Mouse (Mus musculus) kidney, adult 9 months (tissue): Measurements from ENCODE around the gene Dock4.

Experiments used
- DNase-seq: peaks from one replicate; pipeline ENCODE4 v3.0.0; 2022

Gene Dock4

DNA sequence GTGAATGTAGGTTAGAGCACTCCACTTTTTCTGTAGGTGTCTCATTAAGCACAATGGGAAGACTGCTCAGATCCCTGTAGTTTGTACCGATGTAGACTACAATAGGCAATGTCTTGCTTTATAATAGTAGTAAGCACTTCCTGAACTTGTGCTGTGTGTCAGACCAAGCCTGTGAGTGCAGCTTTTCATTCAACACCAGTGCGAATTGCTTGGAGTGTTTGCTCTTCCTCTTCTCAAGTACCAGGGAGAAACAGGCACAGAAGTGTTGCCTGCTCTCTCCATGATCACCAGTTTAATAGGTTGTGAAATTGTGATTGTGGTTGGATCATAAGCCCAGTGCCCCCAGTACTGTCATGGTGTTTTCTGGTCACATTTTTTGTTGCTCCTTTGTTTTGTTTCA lies 18.1 kb downstream of the Dock4 start:
- DNase-seq, result no peak

DNA sequence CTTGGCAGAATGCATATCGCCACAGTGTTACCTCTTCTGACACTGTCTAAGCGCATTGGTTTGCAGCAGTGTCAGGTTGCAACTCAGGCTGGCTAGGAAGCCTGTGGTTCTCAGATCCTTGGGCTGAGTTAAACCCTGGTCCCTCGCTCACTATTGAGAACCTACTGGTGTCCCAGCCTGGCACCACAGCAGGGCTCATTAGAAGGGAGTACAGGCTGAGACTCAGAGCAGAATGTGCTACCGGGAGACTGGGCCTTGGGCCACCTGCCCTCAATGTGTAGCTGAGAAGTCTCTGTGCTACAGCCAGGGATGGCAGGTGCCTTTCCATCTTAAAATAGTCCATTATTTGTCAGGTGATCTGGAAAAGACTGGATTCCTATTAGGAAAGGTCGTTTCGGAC lies 18.5 kb downstream of the Dock4 start:
- no peak for DNase-seq

DNA sequence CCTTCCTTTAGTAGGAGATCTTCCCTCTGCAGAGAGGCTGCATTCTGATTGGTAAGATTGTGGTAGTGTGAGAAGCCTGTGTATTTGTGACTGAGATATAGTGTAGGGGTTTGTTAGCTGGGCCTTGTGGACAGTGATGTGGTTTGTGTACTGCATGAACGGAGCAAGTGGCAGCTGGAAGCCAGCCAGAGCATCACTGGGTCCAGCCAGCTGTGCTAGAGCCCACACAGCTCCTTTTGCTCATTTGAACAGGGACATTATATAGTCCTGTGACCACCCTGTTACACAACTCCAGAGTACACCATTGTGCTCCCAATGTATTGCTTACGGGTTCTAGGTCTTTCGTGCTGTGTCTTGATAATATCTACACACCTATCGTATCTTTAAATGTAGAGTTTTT lies 22.5 kb downstream of the Dock4 start:
- DNase-seq, result no peak

DNA sequence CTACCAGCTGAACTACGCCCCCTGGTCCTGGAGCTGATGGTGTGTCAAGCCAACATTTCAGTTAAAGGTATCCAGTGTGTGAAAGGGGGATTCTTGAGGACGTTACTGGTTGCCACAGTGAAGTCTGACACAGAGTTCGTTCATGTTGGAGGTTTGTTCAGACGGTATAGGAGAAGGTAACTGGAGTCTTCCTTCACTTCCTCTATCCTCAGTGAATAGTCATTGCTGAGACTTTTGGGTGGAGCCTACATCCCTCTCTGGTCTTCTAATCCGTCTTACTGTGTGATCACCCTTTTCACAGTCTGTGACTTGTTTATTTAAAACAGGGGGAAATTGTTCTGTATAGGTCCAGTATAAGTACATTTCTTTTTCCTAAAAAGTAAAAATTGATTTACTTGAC lies 23.3 kb downstream of the Dock4 start:
- no peak for DNase-seq

DNA sequence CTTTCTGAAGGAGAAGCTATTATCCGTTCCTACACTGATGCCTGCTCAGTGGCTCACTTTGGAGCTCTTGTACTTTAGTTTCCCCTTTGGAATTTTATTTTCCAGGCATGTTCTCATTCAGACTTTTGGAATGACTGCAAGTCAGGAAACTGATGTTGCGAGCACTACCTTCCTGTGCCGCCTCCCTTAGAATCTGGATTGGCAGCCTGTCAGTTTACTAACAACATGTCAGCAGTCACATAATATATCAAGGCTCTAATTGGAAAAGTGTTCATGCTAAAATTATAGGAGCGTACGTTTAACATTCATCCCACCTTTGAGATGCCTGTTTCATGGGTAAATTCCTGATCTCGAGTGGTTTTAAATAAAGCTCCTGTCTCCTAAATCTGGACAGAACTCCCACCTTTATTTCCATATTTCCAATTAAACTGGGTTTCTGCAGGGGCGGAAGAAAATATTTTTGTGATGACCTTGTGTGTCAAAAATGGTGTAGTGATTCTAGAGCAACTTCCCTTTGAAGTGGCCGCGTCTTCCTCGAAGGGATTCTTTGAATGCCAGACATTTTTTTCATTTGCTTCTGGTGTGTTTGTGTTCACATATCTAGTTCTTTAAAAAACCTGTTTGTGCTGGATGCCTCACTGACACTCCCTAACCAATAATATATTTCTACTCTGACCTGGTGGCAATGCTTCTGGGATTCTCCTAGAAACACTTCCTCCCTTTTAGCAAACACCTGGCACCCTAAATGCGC lies 26.1 kb downstream of the Dock4 start:
- no peak for DNase-seq

DNA sequence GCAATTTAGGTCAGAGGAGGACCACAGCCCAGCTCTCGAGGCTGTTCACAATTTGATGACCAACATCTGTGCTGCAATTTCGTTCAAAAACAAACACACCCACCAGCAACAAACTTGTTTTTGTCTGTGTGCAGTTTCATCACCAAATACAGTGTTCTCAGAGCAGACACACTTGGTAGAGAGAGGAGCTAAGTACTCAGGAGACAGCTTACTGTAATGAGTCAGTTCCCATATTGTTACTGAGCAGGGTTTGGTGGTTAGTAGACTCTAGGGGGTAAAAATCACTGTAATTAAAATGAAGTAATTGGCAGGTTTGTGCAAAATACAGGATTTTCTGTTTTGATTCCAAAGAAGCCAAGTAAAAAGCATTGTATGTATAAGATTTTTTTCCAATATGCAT lies 28.0 kb downstream of the Dock4 start:
- DNase-seq, result no peak

DNA sequence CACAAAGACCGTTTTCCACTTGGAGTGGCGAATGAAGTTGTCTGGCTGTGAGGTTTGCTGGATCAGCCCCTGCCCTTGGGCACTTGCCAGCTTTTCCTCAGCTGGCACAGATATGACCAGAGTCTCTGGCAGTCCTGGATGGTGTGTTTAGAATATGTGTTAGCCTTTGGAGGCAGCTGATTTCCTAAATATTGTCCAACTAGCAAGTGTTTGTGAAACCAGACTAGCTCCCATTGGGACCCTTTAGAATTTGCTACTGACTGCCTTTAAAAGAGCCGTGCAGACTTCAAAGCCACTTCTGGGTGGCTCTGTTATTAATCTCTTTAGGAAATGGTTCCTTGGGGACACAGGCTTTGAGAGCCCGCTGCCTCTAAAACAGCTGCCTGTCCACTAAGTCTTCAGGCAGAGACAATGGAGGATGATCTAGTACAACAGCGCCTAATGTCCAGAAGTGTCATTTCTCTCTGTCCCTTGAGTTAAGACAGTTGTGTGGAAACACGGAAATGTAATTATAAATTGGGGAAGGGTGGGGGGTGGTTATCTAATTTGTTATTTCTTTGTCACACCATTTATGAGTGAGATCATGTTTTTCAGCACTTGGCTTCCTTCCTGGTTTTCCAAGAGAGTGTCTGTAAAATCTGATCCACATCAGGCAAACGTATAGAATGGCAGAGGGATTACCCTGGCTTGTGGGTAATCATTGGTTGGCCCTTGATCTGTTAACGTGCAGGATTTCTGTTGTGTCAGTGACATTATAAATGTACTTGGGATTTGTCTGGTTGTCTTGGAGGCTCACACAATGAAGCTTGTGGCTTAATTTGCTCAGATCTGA lies 32.1 kb downstream of the Dock4 start:
- peak; percentile 35 for DNase-seq

DNA sequence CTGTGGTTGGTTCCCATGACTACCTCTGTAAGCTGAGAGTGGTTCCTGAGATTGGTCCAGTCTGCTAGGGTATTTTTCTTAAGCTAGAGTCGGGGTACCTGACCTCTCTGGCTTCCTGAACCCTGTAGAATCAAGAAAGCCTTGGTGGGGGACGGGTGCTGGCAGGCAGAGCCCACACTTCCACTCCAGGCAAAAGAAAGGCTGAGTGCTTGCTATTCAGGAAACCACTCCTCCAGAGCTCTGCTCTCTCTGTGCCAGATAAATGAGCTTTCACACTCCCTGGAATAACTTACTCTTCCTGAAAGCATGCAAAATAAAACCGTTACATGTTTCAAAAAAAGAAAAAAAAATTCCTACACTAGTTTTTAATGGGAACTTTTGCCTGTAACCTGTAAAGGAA lies 38.5 kb downstream of the Dock4 start:
- no peak for DNase-seq

DNA sequence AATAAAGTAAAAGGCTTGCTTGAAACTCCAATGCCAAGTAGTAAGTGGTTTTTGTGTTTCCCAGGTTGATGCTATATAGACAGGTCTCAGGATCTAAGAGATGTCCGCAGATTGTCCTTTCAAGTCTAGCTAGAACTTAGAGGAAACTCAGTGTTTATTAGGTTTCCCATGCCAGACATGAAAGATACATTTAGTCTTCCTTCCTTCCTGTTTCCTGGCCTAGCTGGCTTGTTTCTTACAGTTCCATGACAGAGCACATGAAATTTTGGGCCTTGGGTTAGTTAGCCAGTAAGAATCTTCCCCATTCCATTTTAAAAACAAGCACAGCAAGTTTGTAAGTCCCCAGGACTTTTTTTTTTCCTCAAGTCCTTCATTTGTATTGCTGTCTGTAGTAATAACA lies 39.5 kb downstream of the Dock4 start:
- no peak for DNase-seq

DNA sequence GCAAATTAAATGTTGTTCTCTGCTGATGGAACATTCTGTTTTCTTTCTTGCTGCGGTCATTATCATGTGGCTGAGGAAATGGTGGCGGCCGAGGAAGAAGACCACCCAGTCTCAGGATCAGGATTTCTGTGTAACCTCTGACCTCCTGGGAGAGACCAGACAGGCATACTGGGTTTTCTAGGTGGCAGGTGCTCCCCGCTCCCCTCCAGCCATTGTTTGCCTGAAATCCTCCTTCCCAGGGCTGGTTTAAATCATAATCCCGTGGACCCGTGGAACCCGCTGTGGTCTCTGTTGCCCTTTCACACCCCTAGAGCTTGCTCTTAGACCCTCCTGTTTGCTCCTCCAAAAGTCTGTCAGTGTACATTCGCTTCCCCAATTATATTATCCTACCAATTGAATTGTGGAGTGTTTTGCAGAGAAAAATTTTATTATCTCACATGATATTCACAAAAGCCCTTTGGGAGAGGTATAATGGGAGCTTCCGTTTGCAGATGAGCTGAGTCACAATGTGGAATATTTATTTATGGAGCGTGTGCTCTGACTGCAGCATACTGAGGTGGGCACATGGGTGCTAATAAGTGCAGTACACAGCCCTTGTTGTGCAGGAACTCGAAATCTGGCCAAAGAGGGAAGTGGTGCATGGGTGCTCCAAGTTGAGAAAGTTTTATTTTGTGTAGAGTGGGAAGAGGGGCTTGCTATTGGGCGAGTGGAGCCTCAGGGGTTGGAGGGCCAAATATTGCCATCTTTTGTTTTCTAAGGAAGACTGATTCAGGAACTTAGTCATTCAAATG lies 40.5 kb downstream of the Dock4 start:
- DNase-seq, result no peak

DNA sequence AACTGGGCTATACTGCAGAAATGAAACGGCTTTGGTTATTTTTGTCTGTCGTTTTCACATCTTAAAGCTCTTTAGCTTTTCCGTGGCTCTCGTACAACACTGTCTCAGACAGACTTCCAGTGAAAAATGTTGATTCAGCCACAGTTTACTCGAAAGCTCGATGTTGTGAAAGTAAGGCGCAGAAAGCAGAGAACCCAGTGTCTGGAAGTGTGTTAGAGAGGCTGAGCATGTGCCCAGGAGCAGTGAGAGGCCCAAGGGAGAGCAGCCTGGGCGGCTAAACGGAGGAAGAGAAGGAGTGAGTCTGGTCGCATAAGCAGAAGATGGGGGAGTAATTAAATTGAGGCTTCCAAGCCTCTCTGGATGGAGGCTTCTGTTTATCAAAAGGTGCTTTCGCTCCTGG lies 50.6 kb downstream of the Dock4 start:
- DNase-seq, result no peak

DNA sequence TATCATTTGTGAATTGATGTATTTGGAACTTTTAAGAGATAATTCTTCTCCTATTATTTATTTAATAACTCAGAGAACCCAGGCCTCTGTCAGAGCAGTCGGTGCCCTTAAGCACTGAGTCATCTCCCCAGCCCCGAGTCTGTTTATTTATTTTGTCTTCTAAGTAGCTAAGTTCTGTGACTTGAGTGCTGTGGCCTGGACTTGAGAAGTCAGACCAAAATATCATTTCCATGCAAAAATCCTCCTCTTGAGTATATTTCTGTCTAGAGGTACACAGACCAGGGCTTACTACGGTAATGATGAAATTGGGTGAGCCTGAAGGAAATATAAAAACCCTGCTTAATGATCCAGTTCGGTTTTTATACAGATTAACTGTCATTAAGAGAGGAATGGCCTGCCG lies 52.1 kb downstream of the Dock4 start:
- no peak for DNase-seq

DNA sequence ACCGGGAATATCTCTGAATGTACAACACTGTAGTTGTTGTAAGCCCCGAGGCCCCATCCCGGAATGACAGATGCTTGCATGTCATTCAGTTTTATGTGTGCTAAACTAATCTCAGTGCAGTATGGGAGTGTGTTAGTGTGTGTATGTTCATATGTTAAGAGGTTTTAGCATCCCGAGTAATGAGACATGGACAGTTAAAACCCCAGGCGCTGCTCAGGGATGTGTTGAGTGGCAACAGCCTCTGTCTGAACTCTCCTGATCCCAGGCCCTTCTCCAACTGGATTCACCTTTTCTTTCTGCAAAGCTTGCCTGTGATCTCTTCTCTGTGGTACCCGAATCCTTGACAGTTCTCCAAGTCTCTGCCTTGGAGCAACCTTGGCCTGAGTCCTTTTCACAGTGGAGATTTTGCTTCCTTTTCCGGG lies 52.5 kb downstream of the Dock4 start:
- no peak for DNase-seq

DNA sequence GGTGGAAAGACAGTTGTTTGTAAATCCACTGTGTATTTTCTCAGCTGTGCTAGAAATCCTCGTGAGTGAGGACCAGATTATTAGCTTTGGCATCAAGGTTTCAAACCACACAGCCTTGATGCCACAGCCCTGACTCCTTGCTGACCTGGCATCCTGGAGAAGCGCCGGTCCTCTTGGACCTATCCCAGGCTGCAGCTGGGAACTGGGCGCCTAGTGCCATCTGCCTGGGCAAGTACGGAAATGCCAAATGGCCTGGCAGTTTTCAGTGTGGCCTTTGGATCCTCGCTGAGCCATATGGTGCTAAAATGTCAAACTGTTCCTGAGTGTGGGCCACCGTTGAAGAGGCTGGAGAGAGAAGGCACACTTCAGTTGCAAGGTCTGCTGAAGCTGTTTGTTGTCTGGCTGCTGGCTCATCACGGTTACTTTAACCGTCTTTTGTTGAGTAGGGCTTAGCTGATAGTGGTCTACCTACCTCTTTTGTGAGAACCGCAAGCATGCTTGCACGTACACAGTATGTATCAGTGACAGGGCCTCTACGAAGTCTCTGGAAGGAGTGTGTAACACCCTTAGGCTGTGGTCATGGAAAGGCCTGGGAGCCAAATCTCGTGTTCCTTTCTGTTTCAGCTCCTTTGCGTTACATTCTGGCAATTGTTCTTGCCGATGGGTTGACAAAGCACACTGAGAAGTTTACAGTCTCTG lies 53.3 kb downstream of the Dock4 start:
- peak; percentile 59 for DNase-seq

DNA sequence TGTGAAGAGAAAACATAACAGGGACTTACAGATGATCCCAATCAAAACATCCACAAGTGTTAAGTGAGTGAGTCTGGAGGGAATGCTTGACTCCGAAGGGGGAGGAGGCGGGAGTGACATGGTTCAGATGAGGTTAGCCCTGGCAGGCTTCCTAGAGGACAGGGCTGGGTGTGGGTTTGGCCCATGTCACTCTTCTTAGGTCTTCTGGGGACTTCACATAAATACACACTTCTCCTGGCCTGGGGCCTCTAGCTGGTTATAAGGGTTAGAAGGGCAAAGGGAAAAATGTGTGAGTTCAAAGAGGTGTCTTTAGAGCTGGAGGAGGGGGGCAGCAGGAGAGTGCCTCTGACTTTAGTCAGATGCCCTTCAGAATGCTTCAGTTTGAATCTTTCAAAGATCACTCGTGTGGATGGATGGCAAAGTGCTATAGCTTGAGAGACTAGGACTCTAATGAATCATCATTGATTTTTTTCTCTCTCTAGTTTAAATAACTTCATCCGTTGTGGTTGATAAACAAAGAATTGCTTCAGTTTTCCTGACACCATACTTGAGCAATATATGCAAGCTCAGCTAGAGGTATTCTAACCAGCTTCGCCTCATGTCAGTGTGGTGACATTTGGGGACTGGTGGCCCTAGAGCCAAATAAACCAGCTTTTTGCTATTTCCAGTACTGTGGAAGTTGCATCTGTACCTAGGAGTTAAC lies 54.0 kb downstream of the Dock4 start:
- DNase-seq, result peak; percentile 47

DNA sequence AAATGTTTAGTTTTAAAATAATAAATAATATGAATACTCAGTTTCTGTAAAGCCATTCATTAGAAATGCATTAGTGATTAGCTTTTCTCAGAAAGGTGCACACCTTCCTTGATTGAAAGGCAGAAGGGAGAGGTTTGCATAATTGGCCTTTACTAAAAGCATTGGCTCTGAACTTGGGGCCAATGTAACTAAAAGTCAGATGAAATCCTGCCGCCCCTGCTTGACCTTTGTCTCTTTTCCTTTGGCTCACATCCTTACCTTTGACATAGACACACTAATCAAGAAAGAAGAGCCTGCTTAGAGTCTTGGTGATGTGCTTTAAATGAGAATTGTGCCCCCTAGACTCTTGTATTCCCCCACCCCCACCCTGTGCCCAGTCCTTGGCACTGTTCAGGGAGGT lies 55.4 kb downstream of the Dock4 start:
- DNase-seq, result no peak

DNA sequence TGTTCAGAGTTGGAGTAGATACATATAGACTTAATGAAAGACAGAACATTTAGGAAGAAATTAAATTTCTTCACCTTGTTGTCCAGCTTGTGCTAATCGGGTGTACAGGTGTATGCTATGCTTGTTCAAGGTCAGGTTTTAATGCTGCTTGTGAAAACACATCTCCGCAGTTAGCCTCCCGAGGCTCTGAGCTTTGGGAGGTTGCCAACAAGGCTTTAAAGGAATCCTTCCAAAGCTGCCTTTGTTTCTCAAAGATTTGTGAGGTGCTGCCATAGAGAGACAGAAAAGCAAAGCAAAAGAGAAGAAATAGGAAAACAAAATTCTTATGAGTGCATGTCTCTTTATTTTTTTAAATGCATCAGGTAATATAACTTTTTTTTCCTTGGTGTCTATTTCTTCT lies 57.8 kb downstream of the Dock4 start:
- no peak for DNase-seq

DNA sequence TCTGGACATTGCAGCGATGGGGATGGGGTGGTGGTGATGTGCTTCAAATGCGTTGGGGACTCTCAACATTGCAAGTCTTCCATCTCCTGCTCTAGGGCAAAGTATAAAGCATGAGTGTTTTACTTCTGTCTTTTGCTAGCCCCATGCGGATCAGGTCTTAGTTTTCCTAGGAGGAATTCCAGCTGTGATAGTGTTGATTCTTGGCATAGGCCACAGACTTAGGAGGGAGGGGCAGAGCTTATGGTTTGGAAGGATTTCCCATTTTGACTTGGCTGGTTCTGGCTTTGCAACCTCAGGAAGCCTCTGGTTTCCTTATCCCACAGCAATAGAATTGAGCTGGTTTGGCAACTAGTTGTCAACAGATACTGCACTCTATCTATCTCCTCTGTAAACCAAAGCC lies 58.9 kb downstream of the Dock4 start:
- DNase-seq, result no peak

DNA sequence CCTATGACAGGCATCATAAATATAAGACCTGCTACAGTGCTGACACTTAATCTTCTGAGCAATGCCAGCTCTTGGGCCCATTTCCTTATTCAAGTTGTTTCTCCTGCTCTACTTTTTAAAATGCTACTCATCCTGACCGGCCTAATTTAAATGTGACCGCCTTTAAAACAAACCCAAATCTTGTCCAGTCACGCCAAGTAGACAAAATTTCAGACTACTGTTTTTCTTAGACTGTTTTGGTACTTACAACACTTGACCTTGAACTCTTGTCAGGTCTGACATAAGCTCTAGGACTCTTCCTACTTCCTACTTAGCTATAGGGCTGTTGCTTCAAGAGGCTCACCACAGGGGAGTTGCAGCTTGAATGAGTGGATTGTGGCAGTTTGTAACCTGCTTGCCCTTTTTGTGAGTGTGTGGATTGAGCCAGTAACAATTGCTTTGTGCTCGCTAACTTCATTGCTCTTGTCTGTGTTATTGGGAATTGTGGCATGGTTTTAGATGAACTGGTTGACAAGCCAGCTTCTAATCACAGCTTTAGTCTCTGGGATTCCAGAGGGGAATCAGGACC lies 62.2 kb downstream of the Dock4 start:
- DNase-seq, result no peak

DNA sequence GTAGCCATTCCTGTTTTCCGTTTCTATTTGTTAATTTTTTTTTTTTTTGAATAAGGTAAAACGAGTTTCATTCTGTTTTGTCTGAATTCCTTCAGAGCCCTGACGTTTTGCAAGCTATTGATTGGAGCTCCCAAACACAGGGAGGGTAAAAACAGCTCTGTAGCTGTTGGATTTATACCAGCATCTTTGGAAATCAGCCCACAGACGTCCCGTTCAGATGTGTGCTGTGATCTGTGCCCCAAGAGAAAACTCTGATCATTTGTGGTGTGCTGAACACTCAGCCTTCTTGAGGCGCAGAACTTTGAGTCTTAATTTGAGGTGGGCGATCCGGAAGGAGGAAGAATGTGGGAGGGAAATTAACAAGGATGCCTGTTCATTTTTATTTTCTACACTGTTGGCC lies 62.7 kb downstream of the Dock4 start:
- DNase-seq, result no peak

DNA sequence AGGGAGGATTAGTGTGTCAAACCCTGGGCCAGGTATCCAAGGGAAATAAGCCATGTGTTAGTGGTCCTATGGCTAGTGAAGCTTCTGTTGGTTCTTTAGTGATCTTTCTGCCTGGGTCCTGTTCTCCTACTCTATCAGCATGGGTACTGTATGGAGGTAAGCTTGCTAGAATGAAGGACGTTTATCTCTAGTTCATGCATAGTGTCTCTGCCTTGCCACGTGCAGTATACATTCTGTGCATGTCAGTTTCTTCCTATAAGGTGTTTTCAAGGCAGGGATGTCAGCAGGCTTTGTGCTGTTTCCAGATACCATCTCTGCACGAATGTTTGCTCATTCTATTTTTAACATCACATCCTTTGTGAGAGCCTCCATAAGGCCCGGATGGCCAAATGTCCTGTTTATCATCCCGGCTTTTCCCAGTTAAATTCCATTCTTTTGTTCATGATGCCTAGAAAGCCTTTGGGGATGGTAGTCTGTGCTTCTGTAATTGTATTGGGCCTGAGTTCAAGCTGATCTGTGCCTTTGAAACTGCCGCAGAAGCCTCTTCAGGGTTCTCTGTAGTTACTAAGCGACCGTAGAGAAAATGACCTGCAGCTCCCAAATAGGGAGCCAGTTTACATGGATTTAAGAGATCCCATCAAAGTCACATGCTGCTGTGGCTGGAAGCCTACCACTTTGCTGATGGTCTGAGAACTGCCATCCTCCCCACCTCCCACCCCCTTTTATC lies 66.1 kb downstream of the Dock4 start:
- DNase-seq, result no peak

DNA sequence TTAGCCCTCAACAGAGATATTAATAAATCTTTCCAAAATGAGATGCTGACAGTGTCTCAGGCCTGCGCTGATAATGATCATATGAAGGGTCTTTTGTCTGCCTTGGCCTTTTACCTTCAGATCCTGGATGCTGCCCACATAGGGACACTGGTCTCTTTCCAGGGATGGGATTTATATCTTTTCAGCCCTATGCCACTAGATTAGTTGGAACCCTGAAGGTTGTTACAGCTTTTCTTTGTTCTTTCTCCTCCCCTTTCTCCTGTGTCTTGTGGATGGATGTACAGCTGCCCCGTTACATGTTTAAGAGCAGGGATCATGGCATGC lies 66.6 kb downstream of the Dock4 start:
- DNase-seq, result no peak
